Mouse (Mus musculus) liver, adult 2 months (tissue): ENCODE results near the gene Sertad4.

Source experiments
- CTCF ChIP-seq: fragments of 200-500 bp; IDR thresholded peaks from 2 replicates; pipeline ENCODE4 v1.5.1; 2011; ENCODE audit warnings: low read depth, low read length, control low read depth
- POLR2A ChIP-seq: fragments of 200-500 bp; IDR thresholded peaks from 2 replicates; pipeline ENCODE4 v1.6.1; 2011; ENCODE audit warnings: low read length, control low read depth; ENCODE audit not compliant: insufficient read depth; ENCODE audit errors: extremely low read depth

GRCm38 (mm10) chr1:192833586-192833985 is 22.0 kb downstream of the Sertad4 start:
- TF ChIP-seq CTCF (no peak), POLR2A (no peak)
